Comparison of ENCODE assay signal across 10 mouse cellular contexts in the genomic region with DNA sequence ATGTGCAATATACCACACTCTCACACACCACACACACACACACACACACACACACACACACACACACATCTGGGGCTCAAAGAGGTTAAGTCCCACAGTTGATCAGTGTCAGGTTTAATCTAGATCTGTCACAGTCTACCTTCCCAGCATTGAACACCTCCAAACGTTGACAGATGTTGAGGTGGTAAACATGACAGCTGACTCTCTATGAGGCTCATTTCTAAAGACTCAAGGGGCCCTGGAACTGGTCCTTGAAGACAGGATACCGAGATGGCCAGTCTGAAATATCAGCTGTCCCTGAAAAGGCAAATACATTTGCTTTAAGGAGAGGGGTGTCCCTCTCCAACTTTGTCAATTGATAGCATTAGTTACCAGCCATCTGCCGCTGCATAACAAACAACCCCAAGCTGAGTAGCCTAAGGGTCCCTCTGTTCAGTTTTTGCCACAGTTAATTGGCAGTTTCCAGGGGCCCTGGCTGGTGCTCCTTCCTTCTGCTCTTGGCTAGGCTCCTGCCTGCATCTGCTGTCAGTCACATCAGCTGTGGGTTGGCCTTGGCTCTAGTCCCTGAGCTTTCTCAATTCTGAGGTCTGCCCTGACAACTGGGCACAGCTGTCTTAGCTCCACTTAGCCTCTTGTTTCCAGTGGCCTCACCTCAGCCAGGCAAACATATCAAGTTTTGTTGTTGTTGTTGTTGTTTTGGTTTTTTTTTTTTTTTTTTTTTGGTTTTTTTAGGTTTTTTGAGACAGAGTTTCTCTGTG.
DNase-seq lines count a peak whose midpoint lies in the region; ATAC-seq lines count a peak whose summit lies in the region.
"Had no signal": no experiment of that assay in that cellular context is flagged by ENCODE, and none has a peak within 500 bp of the region (broad histone marks: within the 10 kb centered on the region; RNA-seq: fewer than 3 reads in every experiment).

No protein-coding gene starts in this region.

- DNase-seq in kidney, postnatal 25 days, result peak; percentile 35 to 53
- no peak for DNase-seq in kidney, adult 11 months
- DNase-seq in NIH3T3 (ENCODE audit: low read depth), result peak; percentile 77
- DNase-seq in forebrain, embryonic 14.5 days (ENCODE audit: low spot score), result peak; percentile 90
- DNase-seq in lung, postnatal 14 days, result peak; percentile 54
- DNase-seq in thymus, postnatal 14 days, result no peak
- DNase-seq in frontal cortex, postnatal 25 days (ENCODE audit: low spot score in 2 of 2), result no peak
- no peak for DNase-seq in left cerebral cortex, postnatal 25 days (ENCODE audit: low spot score in 2 of 2)

- peak overlapping the region; percentile 55; the same call in 1 of the 2 replicates for H3K27ac ChIP-seq in forebrain, embryonic 14.5 days (ENCODE audit: low read depth, low read length)

- no peak overlapping the region for H3K4me2 ChIP-seq in forebrain, embryonic 14.5 days (ENCODE audit: low read length)

- no peaks in the 10 kb centered on the region for H3K27me3 ChIP-seq in forebrain, embryonic 14.5 days (replicated peaks; ENCODE audit: control insufficient read depth, insufficient read depth, low read length)

- H3K9me3 ChIP-seq in forebrain, embryonic 14.5 days (replicated peaks; ENCODE audit: control insufficient read depth, low read length), result no peaks in the 10 kb centered on the region

- intact Hi-C loops in left cerebral cortex, postnatal 25 days (cut with DNase I), result no loop called here

- H3K4me1 ChIP-seq in forebrain, embryonic 14.5 days (ENCODE audit: control insufficient read depth, insufficient read depth, low read length), result peaks cover 5% of the 10 kb centered on the region; the same call in 1 of the 2 replicates

- no peak overlapping the region for H3K4me3 ChIP-seq in forebrain, embryonic 14.5 days (ENCODE audit: low read depth, low read length)
- H3K4me3 ChIP-seq: erythroblast, embryonic 14.5 days; layer of hippocampus, adult 2 months had no signal

- peak; percentile 92 for ATAC-seq in forebrain, embryonic 14.5 days

- WGBS in forebrain, embryonic 14.5 days, result 22% methylated on average over 3 of the region's 3 CpGs

- no peaks in the 10 kb centered on the region for H3K36me3 ChIP-seq in forebrain, embryonic 14.5 days (ENCODE audit: control insufficient read depth, insufficient read depth, low read length)

- no peak overlapping the region for H3K9ac ChIP-seq in forebrain, embryonic 14.5 days (ENCODE audit: low read length)

Comparison
In these comparisons a context has a peak if more than half of its experiments do, and no peak if none do; other contexts are left out.
1. DNase-seq: peak in kidney, postnatal 25 days (2 of 2), NIH3T3 (single experiment), forebrain, embryonic 14.5 days (single experiment) and lung, postnatal 14 days (single experiment); none in kidney, adult 11 months (single experiment), thymus, postnatal 14 days (single experiment), frontal cortex, postnatal 25 days (0 of 2) and left cerebral cortex, postnatal 25 days (0 of 2).